Mouse (Mus musculus) large intestine, adult 2 months (tissue): ENCODE measurements at regions not wholly inside any gene's neighbourhood (a gene's known extent, or its start where the extent isn't known, plus 50 kb on each side); places are given as distances from the start of the nearest gene placed in this dataset.
A peak's percentile ranks its signal among the peaks of the same experiment; 100 is the strongest.

Experiments
- DNase-seq: peaks from one replicate; pipeline ENCODE4 v3.0.0-alpha.2; 2012; ENCODE audit warnings: low read depth, low spot score
- WGBS: fragments of 180-500 bp; shearing (Covaris S2); methylation state at CpG from one replicate; pipeline ENCODE4 v1.1.7; 2018; 5-methylcytosine and 5-hydroxymethylcytosine counted together

DNA sequence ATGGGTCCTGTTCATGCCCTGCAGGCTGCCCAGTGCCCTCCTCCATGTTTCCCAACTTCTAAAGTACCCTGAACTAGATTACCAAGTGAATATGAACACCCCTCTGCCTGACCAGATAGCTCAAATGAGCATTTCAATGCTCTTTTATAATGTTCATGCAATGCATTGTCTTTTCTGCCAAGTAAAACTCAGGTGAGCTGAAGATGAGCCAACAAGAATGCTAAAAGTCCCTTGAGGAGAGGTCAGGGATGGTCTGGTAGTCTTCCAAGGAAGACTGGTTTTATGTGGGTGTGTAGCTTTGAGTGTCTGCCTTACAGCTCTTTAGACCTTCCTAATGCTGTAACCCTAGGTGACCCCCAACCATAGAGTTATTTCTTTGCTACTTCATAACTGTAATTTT, 58.0 kb upstream of the Abca12 start:
- DNase-seq, result no peak

DNA sequence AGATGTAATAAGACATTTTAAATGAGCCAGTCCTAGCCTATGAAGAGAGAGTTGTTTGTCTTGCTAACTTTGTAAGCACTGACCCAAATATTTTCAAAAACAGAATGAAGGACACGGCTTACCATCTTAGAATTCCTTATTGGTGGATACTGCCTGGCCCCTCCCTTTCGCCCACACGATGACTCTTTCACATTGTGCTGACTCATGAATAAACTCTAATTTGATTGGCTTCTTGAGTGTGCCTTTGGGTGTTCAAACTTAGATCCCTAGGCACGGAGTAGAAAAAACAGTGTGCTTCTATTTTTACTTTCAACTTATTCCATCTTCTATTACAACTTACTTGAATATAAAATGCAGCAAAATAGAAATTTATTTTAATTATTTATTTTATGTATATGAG, 68.4 kb upstream of the Abca12 start:
- DNase-seq, result no peak
- WGBS, result 94% methylated on average over 4 of the region's 4 CpGs

DNA sequence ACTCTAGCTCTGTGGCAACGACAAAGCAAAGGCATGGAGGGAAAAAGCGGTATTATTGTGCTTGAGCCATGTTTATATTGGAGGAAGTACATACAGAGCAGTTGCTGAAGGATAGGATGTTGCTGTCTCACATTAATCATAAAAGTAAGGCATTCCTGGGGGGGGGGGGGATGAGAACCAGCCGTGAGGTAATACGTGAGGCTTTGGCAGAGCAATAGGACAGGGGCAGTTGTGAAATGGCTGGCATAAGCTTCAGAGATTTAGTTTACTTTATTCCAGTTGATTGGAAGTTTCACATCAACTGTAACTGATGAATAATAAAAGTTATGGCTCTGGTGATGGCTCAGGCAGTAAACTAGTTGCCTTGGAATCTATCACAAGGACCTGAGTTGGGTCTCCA, 62.4 kb upstream of the Atic start:
- 36% methylated on average over 4 of the region's 4 CpGs for WGBS

DNA sequence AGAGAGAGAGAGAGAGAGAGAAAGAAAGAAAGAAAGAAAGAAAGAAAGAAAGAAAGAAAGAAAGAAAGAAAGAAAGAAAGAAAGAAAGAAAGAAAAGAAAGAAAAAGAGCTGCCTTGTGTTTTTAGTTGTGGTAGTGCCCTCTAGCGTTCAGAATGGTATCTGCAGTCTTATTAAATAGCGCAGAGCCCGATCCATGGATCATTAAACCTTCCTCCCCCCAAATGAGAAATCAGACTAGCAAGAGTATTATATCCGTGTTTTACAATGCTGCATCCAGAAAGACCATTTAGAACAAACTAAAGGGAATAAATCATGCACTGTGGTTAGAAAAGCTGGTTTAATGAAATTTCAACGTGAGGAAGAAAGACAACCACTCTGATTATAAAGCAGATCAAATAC, 51.1 kb upstream of the Atic start:
- DNase-seq, result peak; percentile 33
- 1% methylated on average over 5 of the region's 5 CpGs for WGBS

More for the DNA sequence above, 62.4 kb upstream of the Atic start:
- no peak for DNase-seq

DNA sequence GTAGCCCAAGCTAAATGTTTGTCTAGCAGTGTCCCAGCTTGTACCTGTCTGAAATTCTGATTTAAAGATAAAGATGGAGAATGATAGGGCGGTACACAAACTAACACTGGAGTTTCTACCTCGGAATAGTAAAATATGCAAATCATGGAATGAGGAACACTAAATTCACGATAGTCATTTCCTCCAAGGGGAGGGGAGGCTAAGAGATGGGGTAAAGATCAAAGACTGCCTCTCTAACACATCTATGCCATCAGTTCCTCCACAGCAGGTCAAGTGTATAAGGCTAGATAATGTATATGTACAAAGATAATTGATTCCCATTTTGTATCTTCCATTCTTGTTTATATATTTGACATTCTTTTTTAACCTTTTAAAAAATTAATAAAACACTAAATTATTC, 50.4 kb upstream of the Atic start:
- DNase-seq, result peak; percentile 19

More for the DNA sequence above, 50.4 kb upstream of the Atic start:
- WGBS, result 18% methylated on average over 3 of the region's 3 CpGs
